Mouse (Mus musculus) ES-E14 (cell line): ENCODE data around the gene Ap2b1. TPM values are rescaled to one million over a fixed set of nuclear protein-coding genes. Genes with fewer than 3 reads are reported as not detected.

Source experiments
- DNase-seq: peaks from one replicate; pipeline ENCODE4 v3.0.0-alpha.2; 2013; ENCODE audit warnings: low read depth, low spot score
- H3K27ac ChIP-seq: 2 replicates; pipeline ENCODE4 v1.5.1; 2012; ENCODE audit warnings: low read depth, mild to moderate bottlenecking, low read length, moderate library complexity, mixed read lengths; ENCODE audit not compliant: poor library complexity, insufficient read depth, severe bottlenecking
- H3K36me3 ChIP-seq: 2 replicates; pipeline ENCODE4 v1.6.1; 2012; ENCODE audit warnings: mild to moderate bottlenecking, low read length, moderate library complexity, mixed read lengths; ENCODE audit not compliant: control insufficient read depth, poor library complexity, insufficient read depth, severe bottlenecking
- H3K4me1 ChIP-seq, 2 experiments: fragments of 150-350 bp in 1 of 2; sonication (generic) in 1 of 2; 2 replicates each; pipeline ENCODE4 v1.6.1; 2012; ENCODE audit warnings: low read length in 2 of 2, mild to moderate bottlenecking in 1 of 2, mixed read lengths in 1 of 2; ENCODE audit not compliant: control insufficient read depth in 2 of 2, insufficient read depth in 2 of 2, poor library complexity in 1 of 2
- H3K4me3 ChIP-seq, 2 experiments: fragments of 150-350 bp in 1 of 2; sonication (generic) in 1 of 2; 2 replicates each; pipeline ENCODE4 v1.5.1; 2012; ENCODE audit warnings: low read length in 2 of 2, low read depth in 1 of 2, mild to moderate bottlenecking in 1 of 2, mixed read lengths in 1 of 2; ENCODE audit not compliant: insufficient read depth in 1 of 2, poor library complexity in 1 of 2, severe bottlenecking in 1 of 2
- H3K9ac ChIP-seq: 2 replicates; pipeline ENCODE4 v1.6.1; 2012; ENCODE audit warnings: low read depth, mild to moderate bottlenecking, low read length, mixed read lengths; ENCODE audit not compliant: poor library complexity, insufficient read depth, severe bottlenecking
- H3K9me3 ChIP-seq: fragments of 150-350 bp; sonication (generic); 2 replicates; pipeline ENCODE4 v1.6.1; 2012; ENCODE audit warnings: low read depth, mild to moderate bottlenecking, low read length; ENCODE audit not compliant: control insufficient read depth, insufficient read depth
- CHD2 ChIP-seq: IDR thresholded peaks from 2 replicates; pipeline ENCODE4 v1.6.1; 2014; ENCODE audit warnings: mild to moderate bottlenecking, low read depth, low read length, inconsistent platforms
- HCFC1 ChIP-seq: IDR thresholded peaks from 2 replicates; pipeline ENCODE4 v1.6.1; 2012; ENCODE audit warnings: low read length, inconsistent platforms, borderline replicate concordance; ENCODE audit not compliant: insufficient read depth
- MAFK ChIP-seq: IDR thresholded peaks from 2 replicates; pipeline ENCODE4 v1.6.1; 2014; ENCODE audit warnings: mild to moderate bottlenecking, low read depth, low read length, inconsistent platforms; ENCODE audit not compliant: insufficient read depth
- ZC3H11A ChIP-seq: IDR thresholded peaks from 2 replicates; pipeline ENCODE4 v1.6.1; 2012; ENCODE audit warnings: low read depth, mild to moderate bottlenecking, inconsistent platforms, low read length, borderline replicate concordance
- ZNF384 ChIP-seq: IDR thresholded peaks from 2 replicates; pipeline ENCODE4 v1.6.1; 2012; ENCODE audit warnings: low read depth, low read length, inconsistent platforms
- in situ Hi-C, 2 experiments: fragments of 600-800 bp; cut with MboI; formaldehyde crosslinking; loops; one replicate each; pipeline ENCODE4 v1.15.1; 2025; ENCODE audit warnings: low sequenced_read_pairs in 2 of 2, inconsistent platforms in 1 of 2; ENCODE audit not compliant: unreplicated experiment in 2 of 2
- total RNA-seq: library from RNA; depleted of rRNA; stranded (reverse); fragments of 300-350 nt; gene quantifications from 2 replicates; pipeline ENCODE4 v1.2.3, GENCODE M21; 2012

Gene Ap2b1
- total RNA-seq, 1 experiment: 58.5 TPM

GRCm38 (mm10) chr11:83289633-83290032 is 9.2 kb upstream of the Ap2b1 start:
- Histone ChIP-seq H3K4me3 (no peak overlapping the region), H3K9ac (no peak overlapping the region), H3K36me3 (peaks cover 6% of the 10 kb centered on the region), H3K27ac (no peak overlapping the region), H3K9me3 (no peaks in the 10 kb centered on the region), H3K4me1 (peaks cover 2 to 3% of the 10 kb centered on the region in 2 experiments; a peak in 2 of 4 replicates)
- DNase-seq: no peak
- in situ Hi-C loops: no loop called here
- TF ChIP-seq MAFK (no peak), HCFC1 (no peak), ZC3H11A (no peak), ZNF384 (no peak), CHD2 (no peak)

GRCm38 (mm10) chr11:83291375-83292250 is 7.2 kb upstream of the Ap2b1 start:
- Histone ChIP-seq H3K4me3 (peak overlapping the region; percentile 88 to 89), H3K9me3 (no peaks in the 10 kb centered on the region)
- in situ Hi-C loops: no loop called here

GRCm38 (mm10) chr11:83292251-83292587 is 6.6 kb upstream of the Ap2b1 start:
- no peak for TF ChIP-seq ZNF384
- TF ChIP-seq CHD2: no peak
- Histone ChIP-seq H3K4me1 (peaks cover 2 to 3% of the 10 kb centered on the region in 2 experiments; a peak in 2 of 4 replicates), H3K4me3 (peak overlapping the region; percentile 88 to 89), H3K36me3 (peaks cover 15% of the 10 kb centered on the region), H3K9me3 (no peaks in the 10 kb centered on the region), H3K9ac (peak overlapping the region; percentile 93), H3K27ac (no peak overlapping the region)
- no peak for DNase-seq
- in situ Hi-C loops: no loop called here

More at GRCm38 (mm10) chr11:83291375-83292250, 7.2 kb upstream of the Ap2b1 start:
- Histone ChIP-seq H3K9ac (peak overlapping the region; percentile 93), H3K4me1 (peaks cover 2 to 3% of the 10 kb centered on the region in 2 experiments; a peak in 2 of 4 replicates), H3K36me3 (peaks cover 15% of the 10 kb centered on the region), H3K27ac (0 out of 2 replicates have a peak overlapping the region, but pooled peaks have one; percentile 42)
- DNase-seq: peak; percentile 81
- no peak for TF ChIP-seq CHD2
- no peak for TF ChIP-seq MAFK
- TF ChIP-seq ZC3H11A: no peak
- TF ChIP-seq HCFC1: no peak
- peak; percentile 67 for TF ChIP-seq ZNF384

- DNase-seq: no peak
- no peak overlapping the region; the same call in 1 of the 2 replicates for H3K9ac ChIP-seq
- in situ Hi-C loops: no loop called here
- peaks cover 15% of the 10 kb centered on the region for H3K36me3 ChIP-seq
- H3K27ac ChIP-seq: no peak overlapping the region
- H3K9me3 ChIP-seq: no peaks in the 10 kb centered on the region
- TF ChIP-seq ZNF384 (no peak), CHD2 (no peak), HCFC1 (no peak), MAFK (no peak), ZC3H11A (no peak)
- peaks cover 2 to 3% of the 10 kb centered on the region in 2 experiments; a peak in 2 of 4 replicates for H3K4me1 ChIP-seq
- peak overlapping the region; percentile 10 to 88; a peak in 1 of 4 replicates for H3K4me3 ChIP-seq
Measured at GRCm38 (mm10) chr11:83293182-83293581, 5.6 kb upstream of the Ap2b1 start.

GRCm38 (mm10) chr11:83294133-83294532 is 4.7 kb upstream of the Ap2b1 start:
- H3K9me3 ChIP-seq: no peaks in the 10 kb centered on the region
- H3K27ac ChIP-seq: no peak overlapping the region
- peaks cover 15% of the 10 kb centered on the region for H3K36me3 ChIP-seq
- no peak for TF ChIP-seq HCFC1
- TF ChIP-seq ZC3H11A: no peak
- TF ChIP-seq CHD2: no peak
- no peak for TF ChIP-seq ZNF384
- TF ChIP-seq MAFK: no peak
- H3K9ac ChIP-seq: no peak overlapping the region
- no peak for DNase-seq
- H3K4me1 ChIP-seq: peaks cover 2 to 3% of the 10 kb centered on the region in 2 experiments; a peak in 2 of 4 replicates
- H3K4me3 ChIP-seq: no peak overlapping the region
- in situ Hi-C loops: no loop called here
